Mouse (Mus musculus) MEL (cell line): Measurements from ENCODE around the gene AC109138.7. TPM values are rescaled to one million over a fixed set of nuclear protein-coding genes. Genes with fewer than 3 reads are reported as not detected.

Experiments
- DNase-seq: peaks from one replicate; pipeline ENCODE4 v3.0.0; 2011; ENCODE audit warnings: low read depth, low spot score
- H3K27ac ChIP-seq: 2 replicates; pipeline ENCODE4 v1.5.1; 2012; ENCODE audit warnings: low read depth, mild to moderate bottlenecking, control low read depth, low read length, moderate library complexity; ENCODE audit not compliant: control insufficient read depth
- H3K27me3 ChIP-seq, 2 experiments: fragments of 150-350 bp in 1 of 2; sonication (generic) in 1 of 2; 2 replicates each; pipeline ENCODE4 v1.6.1; 2012; ENCODE audit warnings: low read length in 2 of 2, mild to moderate bottlenecking in 2 of 2, improper control_type of control experiment in 1 of 2, moderate library complexity in 1 of 2; ENCODE audit not compliant: insufficient read depth in 2 of 2, control insufficient read depth in 1 of 2
- H3K36me3 ChIP-seq, 2 experiments: 2 replicates each; pipeline ENCODE4 v1.6.1; 2012 to 2014; ENCODE audit warnings: low read length in 2 of 2, improper control_type of control experiment in 1 of 2, inconsistent platforms in 1 of 2, mild to moderate bottlenecking in 1 of 2; ENCODE audit not compliant: insufficient read depth in 2 of 2, control insufficient read depth in 1 of 2
- H3K4me1 ChIP-seq, 2 experiments: fragments of 150-350 bp in 1 of 2; sonication (generic) in 1 of 2; 2 replicates each; pipeline ENCODE4 v1.6.1; 2012; ENCODE audit warnings: low read length in 2 of 2, improper control_type of control experiment in 1 of 2, mild to moderate bottlenecking in 1 of 2; ENCODE audit not compliant: insufficient read depth in 2 of 2, control insufficient read depth in 1 of 2
- H3K4me3 ChIP-seq, 2 experiments: fragments of 150-350 bp in 1 of 2; sonication (generic) in 1 of 2; 2 replicates each; pipeline ENCODE4 v1.5.1; 2012; ENCODE audit warnings: low read depth in 2 of 2, low read length in 2 of 2, mild to moderate bottlenecking in 2 of 2, moderate library complexity in 2 of 2, control low read depth in 1 of 2, improper control_type of control experiment in 1 of 2; ENCODE audit not compliant: control insufficient read depth in 1 of 2, insufficient read depth in 1 of 2
- H3K79me2 ChIP-seq: 2 replicates; pipeline ENCODE4 v1.6.1; 2012; ENCODE audit warnings: mild to moderate bottlenecking, low read length, moderate library complexity; ENCODE audit not compliant: control insufficient read depth, poor library complexity, insufficient read depth
- H3K9ac ChIP-seq: 2 replicates; pipeline ENCODE4 v1.6.1; 2012; ENCODE audit warnings: low read depth, mild to moderate bottlenecking, control low read depth, low read length, moderate library complexity; ENCODE audit not compliant: control insufficient read depth, poor library complexity, severe bottlenecking
- H3K9me3 ChIP-seq: fragments of 150-350 bp; sonication (generic); replicated peaks from 2 replicates; pipeline ENCODE4 v1.6.1; 2012; ENCODE audit warnings: mild to moderate bottlenecking, low read length, improper control_type of control experiment, moderate library complexity; ENCODE audit not compliant: insufficient read depth
- BHLHE40 ChIP-seq: IDR thresholded peaks from 2 replicates; pipeline ENCODE4 v1.6.1; 2012; ENCODE audit warnings: low read depth, mild to moderate bottlenecking, inconsistent platforms, low read length, improper control_type of control experiment, borderline replicate concordance
- CHD1 ChIP-seq: IDR thresholded peaks from 2 replicates; pipeline ENCODE4 v1.6.1; 2012; ENCODE audit warnings: low read depth, mild to moderate bottlenecking, inconsistent platforms, low read length, improper control_type of control experiment
- CTCF ChIP-seq, 3 experiments: IDR thresholded peaks in 2 of 3; conservative IDR thresholded peaks in 1 of 3; 2 replicates each; pipeline ENCODE4 v1.5.1; 2011 to 2012; ENCODE audit warnings: low read length in 3 of 3, low read depth in 2 of 3, mild to moderate bottlenecking in 2 of 3, improper control_type of control experiment in 1 of 3, inconsistent platforms in 1 of 3, mixed read lengths in 1 of 3, moderate library complexity in 1 of 3; ENCODE audit not compliant: control insufficient read depth in 1 of 3, insufficient read depth in 1 of 3, poor library complexity in 1 of 3, severe bottlenecking in 1 of 3
- E2F4 ChIP-seq: IDR thresholded peaks from 2 replicates; pipeline ENCODE4 v1.6.1; 2011; ENCODE audit warnings: low read depth, low read length, improper control_type of control experiment, borderline replicate concordance
- EP300 ChIP-seq, 2 experiments: IDR thresholded peaks; 2 replicates each; pipeline ENCODE4 v1.6.1; 2011; ENCODE audit warnings: improper control_type of control experiment in 2 of 2, low read length in 2 of 2, low read depth in 1 of 2, mild to moderate bottlenecking in 1 of 2
- ETS1 ChIP-seq: IDR thresholded peaks from 2 replicates; pipeline ENCODE4 v1.6.1; 2012; ENCODE audit warnings: low read depth, mild to moderate bottlenecking, inconsistent platforms, low read length, improper control_type of control experiment, moderate library complexity
- GATA1 ChIP-seq: IDR thresholded peaks from 2 replicates; pipeline ENCODE4 v1.6.1; 2011; ENCODE audit warnings: low read depth, low read length, improper control_type of control experiment
- HCFC1 ChIP-seq: IDR thresholded peaks from 2 replicates; pipeline ENCODE4 v1.6.1; 2012; ENCODE audit warnings: low read depth, mild to moderate bottlenecking, inconsistent platforms, low read length, improper control_type of control experiment, moderate library complexity
- KAT2A ChIP-seq: conservative IDR thresholded peaks from 2 replicates; pipeline ENCODE4 v1.6.1; 2012; ENCODE audit warnings: low read depth, low read length, improper control_type of control experiment, inconsistent platforms
- MAFK ChIP-seq: IDR thresholded peaks from 2 replicates; pipeline ENCODE4 v1.6.1; 2011; ENCODE audit warnings: low read depth, mild to moderate bottlenecking, low read length, improper control_type of control experiment, borderline replicate concordance
- MAX ChIP-seq: IDR thresholded peaks from 2 replicates; pipeline ENCODE4 v1.6.1; 2011; ENCODE audit warnings: low read length, improper control_type of control experiment
- MAZ ChIP-seq: IDR thresholded peaks from 2 replicates; pipeline ENCODE4 v1.6.1; 2012; ENCODE audit warnings: low read depth, mild to moderate bottlenecking, inconsistent platforms, low read length, improper control_type of control experiment
- MEF2A ChIP-seq: IDR thresholded peaks from 2 replicates; pipeline ENCODE4 v1.6.1; 2014; ENCODE audit warnings: low read depth, mild to moderate bottlenecking, inconsistent platforms, low read length, improper control_type of control experiment; ENCODE audit not compliant: poor library complexity, insufficient replicate concordance, severe bottlenecking; ENCODE audit errors: extremely low read depth
- MXI1 ChIP-seq: IDR thresholded peaks from 2 replicates; pipeline ENCODE4 v1.6.1; 2011; ENCODE audit warnings: mild to moderate bottlenecking, low read depth, low read length, improper control_type of control experiment
- MYB ChIP-seq: IDR thresholded peaks from 2 replicates; pipeline ENCODE4 v1.6.1; 2011; ENCODE audit warnings: mild to moderate bottlenecking, low read depth, low read length, improper control_type of control experiment
- MYC ChIP-seq: IDR thresholded peaks from 2 replicates; pipeline ENCODE4 v1.6.1; 2011; ENCODE audit warnings: low read depth, mild to moderate bottlenecking, low read length, improper control_type of control experiment, moderate library complexity
- NELFE ChIP-seq: IDR thresholded peaks from 2 replicates; pipeline ENCODE4 v1.6.1; 2011; ENCODE audit warnings: low read depth, low read length, improper control_type of control experiment
- RAD21 ChIP-seq: IDR thresholded peaks from 2 replicates; pipeline ENCODE4 v1.6.1; 2011; ENCODE audit warnings: mild to moderate bottlenecking, low read depth, low read length, improper control_type of control experiment
- TAL1 ChIP-seq: IDR thresholded peaks from 2 replicates; pipeline ENCODE4 v1.6.1; 2012; ENCODE audit warnings: mild to moderate bottlenecking, inconsistent platforms, low read length, moderate library complexity, mixed read lengths
- UBTF ChIP-seq: IDR thresholded peaks from 2 replicates; pipeline ENCODE4 v1.6.1; 2012; ENCODE audit warnings: low read depth, mild to moderate bottlenecking, inconsistent platforms, low read length, improper control_type of control experiment, moderate library complexity, borderline replicate concordance; ENCODE audit not compliant: insufficient read depth
- USF1 ChIP-seq: IDR thresholded peaks from 2 replicates; pipeline ENCODE4 v1.6.1; 2014; ENCODE audit warnings: low read depth, mild to moderate bottlenecking, inconsistent platforms, low read length, improper control_type of control experiment, moderate library complexity
- USF2 ChIP-seq, 2 experiments: IDR thresholded peaks; 2 replicates each; pipeline ENCODE4 v1.6.1; 2011 to 2012; ENCODE audit warnings: improper control_type of control experiment in 2 of 2, low read length in 2 of 2, borderline replicate concordance in 1 of 2, inconsistent platforms in 1 of 2, low read depth in 1 of 2, mild to moderate bottlenecking in 1 of 2; ENCODE audit not compliant: insufficient read depth in 1 of 2
- ZC3H11A ChIP-seq: IDR thresholded peaks from 2 replicates; pipeline ENCODE4 v1.6.1; 2012; ENCODE audit warnings: low read depth, mild to moderate bottlenecking, inconsistent platforms, low read length, improper control_type of control experiment
- ZMIZ1 ChIP-seq: IDR thresholded peaks from 2 replicates; pipeline ENCODE4 v1.6.1; 2012; ENCODE audit warnings: low read depth, mild to moderate bottlenecking, inconsistent platforms, low read length, improper control_type of control experiment, moderate library complexity
- polyA plus RNA-seq, 2 experiments: library from polyadenylated mRNA; stranded (reverse) in 1 of 2; unstranded in 1 of 2; fragments of >175 nt in 1 of 2; fragments of >200 nt in 1 of 2; gene quantifications; 2 replicates each; pipeline versions ENCODE4 v1.2.1 to v1.2.4; 2012; ENCODE audit warnings: low replicate concordance in 2 of 2, low read depth in 1 of 2; ENCODE audit not compliant: insufficient read length in 2 of 2, insufficient read depth in 1 of 2, missing spikeins in 1 of 2
- total RNA-seq: library from RNA; depleted of rRNA; stranded (reverse); fragments of 300-350 nt; gene quantifications from 2 replicates; pipeline ENCODE4 v1.2.3, GENCODE M21; 2012

Gene AC109138.7
- total and polyA plus RNA-seq, 3 experiments: not detected

DNA sequence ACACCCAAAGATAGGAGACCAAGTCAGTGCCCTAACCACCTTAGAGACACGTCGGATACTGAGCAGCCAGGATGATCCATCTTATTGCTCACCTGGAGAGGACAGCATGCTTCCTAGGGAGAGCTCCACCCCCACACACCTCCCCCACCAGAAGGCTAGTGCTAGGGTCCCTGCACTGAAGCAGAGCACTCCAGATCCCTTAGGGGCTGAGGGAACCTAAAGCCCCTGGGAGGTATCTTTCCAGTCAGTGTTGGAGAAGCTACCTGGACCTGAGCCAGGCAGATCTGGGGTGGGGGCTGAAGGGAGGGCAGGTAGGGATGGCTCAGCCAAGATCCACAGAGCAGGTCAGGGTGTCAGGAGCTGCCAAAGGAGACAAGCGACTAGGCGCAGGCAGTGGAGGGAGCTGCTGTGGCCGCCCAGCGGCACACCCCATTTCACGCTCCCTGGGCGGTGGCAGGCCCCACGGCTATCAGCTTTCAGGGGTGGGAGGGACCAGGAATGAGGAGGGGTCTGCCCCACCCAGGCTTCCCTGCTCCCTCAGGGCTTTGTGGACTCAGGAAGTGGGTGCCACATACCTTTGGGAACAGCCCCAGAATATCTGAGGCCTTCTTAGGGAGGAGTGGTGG lies 15.4 kb downstream of the AC109138.7 start:
- no peaks in the 10 kb centered on the region for H3K9me3 ChIP-seq
- peaks cover 0 to 11% of the 10 kb centered on the region in 2 experiments; a peak in 2 of 4 replicates for H3K36me3 ChIP-seq
- H3K4me1 ChIP-seq: peaks cover 2 to 29% of the 10 kb centered on the region in 2 experiments; a peak in 3 of 4 replicates
- no peak overlapping the region for H3K27ac ChIP-seq
- no peaks in the 10 kb centered on the region for H3K27me3 ChIP-seq
- no peak overlapping the region for H3K4me3 ChIP-seq
- peaks cover 2% of the 10 kb centered on the region; the same call in 1 of the 2 replicates for H3K79me2 ChIP-seq
- no peak for DNase-seq
- TF ChIP-seq USF2 (IDR thresholded peaks at IDR 0.05; ENCODE audit: borderline replicate concordance in 1 of 2, insufficient read depth in 1 of 2, low read depth in 1 of 2, low read length in 2 of 2): no peak
- TF ChIP-seq CTCF (IDR thresholded peaks at IDR 0.05 in 2 of 3, conservative IDR thresholded peaks at IDR 0.05 in 1 of 3; ENCODE audit: control insufficient read depth in 1 of 3, insufficient read depth in 1 of 3, low read depth in 2 of 3, low read length in 3 of 3, poor library complexity in 1 of 3, severe bottlenecking in 1 of 3): no peak
- TF ChIP-seq KAT2A: no peak
- no peak for TF ChIP-seq CHD1
- no peak for TF ChIP-seq NELFE
- no peak for TF ChIP-seq EP300 (IDR thresholded peaks at IDR 0.05; ENCODE audit: low read depth in 1 of 2, low read length in 2 of 2)
- TF ChIP-seq MEF2A: no peak
- no peak for TF ChIP-seq MXI1
- TF ChIP-seq USF1: no peak
- no peak for TF ChIP-seq E2F4
- TF ChIP-seq MYC: no peak
- TF ChIP-seq MYB: no peak
- TF ChIP-seq MAZ: no peak
- no peak for TF ChIP-seq TAL1
- H3K9ac ChIP-seq: no peak overlapping the region; the same call in 1 of the 2 replicates

DNA sequence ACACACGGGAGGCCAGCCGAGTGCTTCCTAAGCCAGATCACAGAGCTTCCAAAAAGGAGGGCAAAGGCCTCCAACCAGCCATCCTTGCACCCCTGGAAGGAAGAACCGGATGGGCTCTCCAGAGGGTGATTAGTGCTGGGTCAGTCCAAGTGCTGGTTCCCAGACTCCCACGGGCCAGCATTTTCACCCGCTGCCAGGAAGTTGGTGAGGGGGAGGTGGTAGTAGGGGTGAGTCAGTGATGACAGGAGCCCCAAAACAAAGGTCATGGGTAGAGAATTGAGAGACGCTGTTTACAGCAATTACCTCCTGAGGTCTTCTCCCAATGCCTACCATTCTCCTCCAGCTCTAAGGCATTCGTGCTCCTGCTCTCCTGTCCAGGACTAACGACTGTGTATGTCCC lies 16.3 kb downstream of the AC109138.7 start:
- H3K9ac ChIP-seq: peak overlapping the region; percentile 61
- H3K9me3 ChIP-seq: no peaks in the 10 kb centered on the region
- peaks cover 0 to 11% of the 10 kb centered on the region in 2 experiments; a peak in 2 of 4 replicates for H3K36me3 ChIP-seq
- DNase-seq: peak; percentile 51
- TF ChIP-seq MAZ (no peak), UBTF (no peak), ZC3H11A (no peak), BHLHE40 (no peak), MYB (no peak), CHD1 (no peak), RAD21 (no peak), ETS1 (no peak), MAFK (no peak), MYC (no peak), ZMIZ1 (no peak), MAX (no peak), GATA1 (no peak), HCFC1 (no peak)
- H3K79me2 ChIP-seq: peaks cover 2% of the 10 kb centered on the region; the same call in 1 of the 2 replicates
- peak overlapping the region; percentile 74 for H3K27ac ChIP-seq
- H3K27me3 ChIP-seq: no peaks in the 10 kb centered on the region
- H3K4me3 ChIP-seq: peak overlapping the region in 1 of 2 experiments; percentile 26; a peak in 2 of 4 replicates
- peaks cover 2 to 29% of the 10 kb centered on the region in 2 experiments; a peak in 3 of 4 replicates for H3K4me1 ChIP-seq
